Mouse (Mus musculus): ENCODE measurements around the gene Abcd2. TPM values are rescaled to one million over a fixed set of nuclear protein-coding genes. Genes with fewer than 3 reads are reported as not detected.
A peak's percentile ranks its signal among the peaks of the same experiment; 100 is the strongest.

The Abcd2 gene
- total RNA-seq (2021), result 10 to 100 TPM; 29.3 to 29.4 TPM
- long read RNA-seq, experiment 1, full-length matches to known transcripts, result 53 of 58 reads
- long read RNA-seq, experiment 1, partial matches to known transcripts, result 1 of 58 reads
- long read RNA-seq, experiment 1, other reads (novel, unspliced or antisense), result 4 of 58 reads
- long read RNA-seq, experiment 2, full-length matches to known transcripts, result 40 of 49 reads
- long read RNA-seq, experiment 2, partial matches to known transcripts, result 6 of 49 reads
- long read RNA-seq, experiment 2, other reads (novel, unspliced or antisense), result 3 of 49 reads

DNA sequence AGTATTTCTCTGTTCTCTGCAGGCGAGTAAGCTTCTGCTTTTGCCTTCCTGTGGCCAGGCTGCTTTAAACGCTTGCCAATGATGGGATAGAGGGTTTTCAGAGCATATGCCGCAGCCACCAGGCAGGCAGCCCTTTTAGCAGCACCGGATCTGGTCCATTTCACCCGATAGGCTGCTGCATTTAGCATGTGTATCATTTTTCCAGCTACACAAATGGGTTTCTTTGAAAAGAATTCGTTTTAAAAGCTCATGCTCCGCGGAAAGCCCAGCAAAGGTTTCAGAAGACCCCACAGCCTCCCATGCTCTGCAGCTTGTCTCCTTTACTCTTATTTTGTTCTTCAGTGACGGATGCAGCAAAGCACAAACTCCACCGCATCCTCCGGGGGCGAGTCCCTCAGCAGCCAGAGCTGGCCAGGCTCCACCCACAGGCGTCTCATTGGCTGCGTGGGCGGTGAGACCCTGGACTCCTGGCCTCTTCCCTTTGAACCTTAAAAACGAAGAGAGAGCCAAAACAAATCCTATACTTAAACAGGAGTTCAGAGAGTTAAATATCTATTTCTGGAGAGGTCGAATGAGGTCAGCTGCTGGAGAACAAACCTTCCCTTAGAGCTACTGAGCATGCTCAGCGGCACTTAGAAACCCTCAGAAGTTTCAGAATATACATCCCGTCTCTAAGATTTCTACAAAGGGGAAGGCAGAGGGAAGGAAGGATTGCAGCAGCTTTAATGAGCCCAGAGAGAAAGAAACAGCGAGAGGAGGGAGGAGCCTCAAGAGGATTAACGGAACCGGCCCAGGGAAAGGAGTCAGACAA, at the start of gene Abcd2:
TSS of gene Abcd2 (minus strand) at position 388 of the 811 bp plus-strand sequence.
- Histone ChIP-seq H3K4me3 (peak within 1 kb of the TSS; percentile 67), H3K27ac (peak within 1 kb of the TSS; percentile 90)
- peak; percentile 71 to 74 for DNase-seq (ENCODE audit: extremely low spot score in 1 of 2, low spot score in 2 of 2)
- TF ChIP-seq CTCF (IDR thresholded peaks at IDR 0.05), result no peak
- intact Hi-C loops (cut with DNase I), result loop anchor here (2.0 to 5.0 kb wide), 3 partner anchors 61 to 141 kb away; no protein-coding TSS in a partner anchor

DNA sequence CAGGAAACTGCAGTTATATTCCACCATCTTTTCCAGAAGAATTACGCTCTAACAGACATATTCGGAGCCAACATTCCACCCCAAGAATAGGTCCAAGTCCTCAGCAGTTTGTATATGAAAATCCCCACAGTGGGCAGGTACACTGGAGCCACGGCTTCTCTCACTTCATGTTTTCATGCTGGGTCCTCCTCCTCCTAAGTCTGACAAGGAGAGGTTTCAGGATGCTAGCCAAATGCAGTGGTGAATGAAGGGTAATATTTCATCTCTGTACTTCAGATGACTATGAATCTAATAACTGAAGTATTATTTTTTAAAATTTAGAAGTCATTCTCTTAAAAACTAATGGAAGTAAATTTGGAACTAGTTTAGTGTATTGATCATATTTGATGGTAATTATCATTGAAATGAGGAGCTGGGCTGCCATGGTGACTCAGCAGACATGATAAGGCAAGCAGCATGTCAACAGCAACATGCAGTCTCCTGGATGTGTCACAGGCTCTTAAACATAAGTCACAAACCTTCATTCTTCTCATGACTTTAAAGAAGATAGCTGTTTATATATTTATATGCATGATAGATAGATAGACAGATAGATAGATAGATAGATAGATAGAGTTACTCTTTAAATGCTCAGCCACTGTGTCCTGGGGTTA, 49.2 kb upstream of the Abcd2 start:
- intact Hi-C loops (cut with DNase I), result no loop called here
- Histone ChIP-seq H3K27ac (no peak overlapping the region), H3K4me3 (no peak overlapping the region)
- TF ChIP-seq CTCF (IDR thresholded peaks at IDR 0.05), result no peak
- DNase-seq (ENCODE audit: extremely low spot score in 1 of 2, low spot score in 2 of 2), result no peak

- intact Hi-C loops (cut with DNase I), result no loop called here
- DNase-seq (ENCODE audit: extremely low spot score in 1 of 2, low spot score in 2 of 2), result no peak
- no peak overlapping the region for H3K4me3 ChIP-seq
- TF ChIP-seq CTCF (IDR thresholded peaks at IDR 0.05), result no peak
- no peak overlapping the region for H3K27ac ChIP-seq
Measured at GRCm38 (mm10) chr15:91237294-91237693, 45.7 kb upstream of the Abcd2 start.

- DNase-seq (ENCODE audit: extremely low spot score in 1 of 2, low spot score in 2 of 2), result no peak
- intact Hi-C loops (cut with DNase I), result no loop called here
- Histone ChIP-seq H3K4me3 (no peak overlapping the region), H3K27ac (no peak overlapping the region)
- TF ChIP-seq CTCF (IDR thresholded peaks at IDR 0.05), result no peak
Measured at GRCm38 (mm10) chr15:91206518-91206917, 14.9 kb upstream of the Abcd2 start.

GRCm38 (mm10) chr15:91203521-91203920, 11.9 kb upstream of the Abcd2 start:
- H3K4me3 ChIP-seq, result no peak overlapping the region
- DNase-seq (ENCODE audit: extremely low spot score in 1 of 2, low spot score in 2 of 2), result no peak
- H3K27ac ChIP-seq, result no peak overlapping the region
- TF ChIP-seq CTCF (IDR thresholded peaks at IDR 0.05), result no peak
- intact Hi-C loops (cut with DNase I), result no loop called here

DNA sequence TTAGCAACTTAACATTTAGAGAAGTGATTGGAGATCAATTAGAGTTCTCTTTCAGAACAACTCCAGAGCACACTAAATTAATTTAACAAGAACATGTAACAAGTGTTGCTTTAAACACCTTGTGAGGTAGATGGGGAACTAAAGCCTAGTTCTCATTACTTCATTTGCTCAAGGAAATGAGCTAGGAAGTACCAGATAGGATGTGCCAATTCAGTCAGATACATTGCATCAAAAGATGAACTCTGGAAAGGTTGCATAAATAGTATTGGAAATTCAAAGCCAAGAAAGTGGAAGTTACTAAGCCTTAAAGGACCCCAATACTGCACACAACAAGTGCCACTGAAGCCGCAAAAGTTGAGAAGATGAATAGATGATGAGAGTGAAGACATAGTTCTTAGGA, 10.9 kb upstream of the Abcd2 start:
- no peak for DNase-seq (ENCODE audit: extremely low spot score in 1 of 2, low spot score in 2 of 2)
- intact Hi-C loops (cut with DNase I), result no loop called here
- Histone ChIP-seq H3K27ac (no peak overlapping the region), H3K4me3 (no peak overlapping the region)
- no peak for TF ChIP-seq CTCF (IDR thresholded peaks at IDR 0.05)

GRCm38 (mm10) chr15:91200833-91201232, 9.2 kb upstream of the Abcd2 start:
- DNase-seq (ENCODE audit: extremely low spot score in 1 of 2, low spot score in 2 of 2), result no peak
- intact Hi-C loops (cut with DNase I), result no loop called here
- H3K27ac ChIP-seq, result no peak overlapping the region
- TF ChIP-seq CTCF (IDR thresholded peaks at IDR 0.05), result no peak
- no peak overlapping the region for H3K4me3 ChIP-seq

DNA sequence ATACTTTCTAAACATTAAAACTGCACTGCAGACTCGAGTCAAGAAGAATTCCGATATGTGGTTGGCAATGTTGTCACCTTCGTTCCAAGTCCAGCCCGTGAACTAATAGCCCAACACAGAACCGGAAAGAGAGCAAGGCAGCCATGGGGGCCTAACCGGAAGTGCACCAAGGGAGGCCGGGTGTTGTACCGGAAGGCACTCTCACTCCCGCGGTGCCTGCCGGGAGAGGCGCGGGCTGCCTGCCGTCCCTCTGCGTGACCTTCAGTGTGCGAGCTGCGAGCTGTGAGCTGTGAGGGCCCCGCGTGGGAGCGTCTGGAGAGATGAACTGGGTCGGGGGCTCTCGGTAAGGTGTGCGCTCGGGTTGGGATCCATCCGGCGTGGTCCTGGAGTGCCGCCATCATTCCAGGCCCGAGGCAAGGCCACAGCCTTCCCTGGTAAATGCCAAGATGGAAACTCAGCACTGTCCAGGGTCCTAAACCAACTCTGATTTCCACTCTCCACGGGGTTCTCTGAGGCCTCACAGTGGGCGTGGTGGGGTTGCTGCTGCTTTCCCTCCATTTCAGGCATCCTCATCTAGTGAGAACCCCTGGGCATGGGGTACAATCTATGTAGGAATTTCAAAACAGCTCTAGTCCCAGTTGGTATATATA, 7.8 kb upstream of the Abcd2 start, which contains the start of gene CN725425:
TSS of gene CN725425 (plus strand) at position 239 of the 650 bp plus-strand sequence.
- TF ChIP-seq CTCF (IDR thresholded peaks at IDR 0.05), result no peak

DNA sequence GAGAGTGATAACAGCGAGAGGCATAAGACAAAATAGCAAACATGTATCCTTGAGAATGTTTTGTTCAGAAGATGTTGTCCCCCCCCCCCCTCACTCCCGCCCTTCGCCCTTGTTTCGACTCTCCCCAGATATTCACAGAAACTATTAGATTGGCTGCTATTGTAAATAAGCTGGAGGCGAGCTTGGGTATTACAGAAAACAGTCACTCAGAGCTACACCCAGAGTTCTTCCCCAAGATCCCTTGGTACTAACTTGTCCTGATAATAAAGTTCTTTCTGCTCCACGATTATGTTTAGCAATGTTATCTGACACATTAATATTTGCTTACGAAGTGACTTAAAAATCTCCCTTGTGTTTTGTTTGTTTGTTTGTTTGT, 612 bp upstream of the Abcd2 start:
- peak overlapping the region; percentile 67 for H3K4me3 ChIP-seq
- H3K27ac ChIP-seq, result peak overlapping the region; percentile 90; the same call in 1 of the 2 replicates
- no peak; the same call in 1 of the 2 replicates for TF ChIP-seq CTCF (IDR thresholded peaks at IDR 0.05)
- intact Hi-C loops (cut with DNase I), result loop anchor here (5.0 kb wide), 1 partner anchor 100 kb away; no protein-coding TSS in a partner anchor
- no peak for DNase-seq (ENCODE audit: extremely low spot score in 1 of 2, low spot score in 2 of 2)

More for the DNA sequence above, 7.8 kb upstream of the Abcd2 start, which contains the start of gene CN725425:
- Histone ChIP-seq H3K27ac (no peak within 1 kb of the TSS), H3K4me3 (no peak within 1 kb of the TSS)
- intact Hi-C loops (cut with DNase I), result no loop called here
- DNase-seq (ENCODE audit: extremely low spot score in 1 of 2, low spot score in 2 of 2), result no peak

DNA sequence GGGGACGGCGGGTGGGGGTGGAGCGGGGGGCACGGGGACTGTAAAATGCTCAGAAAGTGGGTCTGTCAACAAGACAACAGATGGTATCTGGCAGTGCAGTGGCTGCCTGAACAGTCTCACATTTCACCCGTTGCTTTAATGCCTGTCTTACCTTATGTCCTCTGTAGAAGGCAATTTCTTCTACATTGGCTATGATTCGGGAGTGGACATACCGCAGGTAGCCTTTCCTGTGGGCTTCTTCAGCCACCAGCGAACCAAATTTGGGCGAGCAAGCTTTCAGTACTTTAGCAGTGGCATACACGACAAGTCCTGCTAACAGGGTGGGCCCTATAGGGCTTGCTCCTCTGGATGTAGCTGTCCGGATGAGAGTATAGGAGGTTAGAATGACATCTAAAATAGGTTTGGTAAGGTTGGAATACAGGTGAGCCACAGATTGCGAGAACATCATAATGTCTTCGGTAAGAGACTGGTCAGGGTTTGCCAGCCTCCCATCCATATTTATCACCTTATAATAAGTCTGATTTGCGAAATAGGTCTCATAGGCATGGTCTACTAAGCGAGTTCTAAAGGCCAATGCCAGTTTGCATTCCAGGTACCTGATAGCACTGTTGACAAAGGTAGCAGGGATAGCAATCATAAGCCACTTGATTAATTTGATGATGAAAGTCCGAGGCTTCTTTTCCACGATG, 936 bp downstream of the Abcd2 start:
- TF ChIP-seq CTCF (IDR thresholded peaks at IDR 0.05), result no peak
- intact Hi-C loops (cut with DNase I), result loop anchor here (2.0 to 5.0 kb wide), 3 partner anchors 62 to 140 kb away; no protein-coding TSS in a partner anchor
- DNase-seq (ENCODE audit: extremely low spot score in 1 of 2, low spot score in 2 of 2), result no peak
- Histone ChIP-seq H3K27ac (peak overlapping the region; percentile 90), H3K4me3 (peak overlapping the region; percentile 67)

DNA sequence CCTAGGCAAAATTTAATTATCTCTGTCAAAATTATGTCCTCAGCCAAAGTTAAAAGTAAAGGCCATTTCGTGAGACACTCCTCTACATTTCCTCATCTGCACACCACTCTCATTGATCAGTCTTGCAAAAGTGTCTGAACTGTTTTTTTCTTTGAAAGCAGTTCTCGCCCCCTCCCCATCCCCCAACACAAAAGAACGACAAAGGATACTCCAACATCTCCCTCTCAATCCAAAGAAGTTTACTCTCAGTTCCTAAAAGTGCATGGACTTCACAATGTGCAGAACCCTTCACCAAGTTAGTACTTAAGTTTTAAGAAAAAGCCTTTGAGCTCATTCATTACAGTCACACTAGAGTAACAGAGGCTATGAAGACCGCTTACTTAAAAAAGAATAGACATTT, 1.6 kb downstream of the Abcd2 start:
- Histone ChIP-seq H3K27ac (peak overlapping the region; percentile 90), H3K4me3 (peak overlapping the region; percentile 67)
- DNase-seq (ENCODE audit: extremely low spot score in 1 of 2, low spot score in 2 of 2), result no peak
- TF ChIP-seq CTCF (IDR thresholded peaks at IDR 0.05), result no peak
- intact Hi-C loops (cut with DNase I), result loop anchor here (2.0 to 5.0 kb wide), 3 partner anchors 63 to 139 kb away; no protein-coding TSS in a partner anchor
